Mouse (Mus musculus) E14TG2a.4 (cell line): ENCODE results near the gene Mrpl2.

ENCODE experiments used
- CTCF ChIP-seq: conservative IDR thresholded peaks from 2 replicates; pipeline ENCODE4 v1.5.1; 2014; ENCODE audit warnings: low read length
- NANOG ChIP-seq: IDR thresholded peaks from 2 replicates; pipeline ENCODE4 v1.6.1; 2014; ENCODE audit warnings: borderline replicate concordance, low read length, mixed read lengths

DNA sequence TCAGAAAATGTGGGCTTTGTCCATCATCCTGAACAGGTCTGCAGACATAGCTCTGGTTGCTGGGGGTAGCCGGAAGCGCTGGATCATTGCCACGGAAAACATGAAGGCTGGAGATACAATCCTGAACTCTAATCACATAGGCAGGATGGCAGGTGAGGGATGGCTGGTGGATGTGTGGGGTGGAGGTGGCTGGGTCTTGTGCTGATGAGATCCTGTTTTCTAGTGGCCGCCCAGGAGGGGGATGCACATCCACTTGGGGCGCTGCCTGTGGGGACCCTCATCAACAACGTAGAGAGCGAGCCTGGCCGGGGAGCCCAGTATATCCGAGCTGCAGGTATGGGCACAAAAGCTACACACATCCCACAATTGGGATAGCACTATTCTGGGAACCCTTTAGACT, 2.4 kb downstream of the Mrpl2 start:
- no peak for TF ChIP-seq CTCF
- no peak for TF ChIP-seq NANOG
